Mouse (Mus musculus) spleen, postnatal 36 days (tissue): Measurements from ENCODE around the gene Gm5485.

Experiments
- DNase-seq, 2 experiments: peaks; one replicate each; pipeline ENCODE4 v3.0.0; 2022; ENCODE audit warnings: low spot score in 2 of 2, mixed read lengths in 1 of 2

Gm5485 gene

DNA sequence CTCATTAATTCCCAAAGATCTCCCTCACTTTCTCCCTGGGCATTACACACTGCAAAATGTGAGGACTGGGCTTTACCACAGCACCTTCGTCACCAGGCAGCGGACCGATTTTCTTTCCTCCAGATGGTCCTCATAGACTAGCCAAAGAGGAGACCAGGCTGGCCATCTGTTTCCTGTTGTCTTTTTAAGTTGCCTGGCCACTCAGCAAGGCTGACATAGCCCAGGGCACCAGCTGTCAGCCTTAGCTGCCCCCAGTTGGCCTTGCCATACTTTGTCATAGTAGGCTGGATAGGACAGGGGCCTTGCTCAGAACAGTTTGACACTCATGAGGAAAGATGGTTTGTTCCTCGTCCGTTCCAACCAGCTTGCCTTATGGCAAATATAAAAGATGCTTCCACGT is 39.8 kb downstream of the Gm5485 start:
- DNase-seq, result no peak

DNA sequence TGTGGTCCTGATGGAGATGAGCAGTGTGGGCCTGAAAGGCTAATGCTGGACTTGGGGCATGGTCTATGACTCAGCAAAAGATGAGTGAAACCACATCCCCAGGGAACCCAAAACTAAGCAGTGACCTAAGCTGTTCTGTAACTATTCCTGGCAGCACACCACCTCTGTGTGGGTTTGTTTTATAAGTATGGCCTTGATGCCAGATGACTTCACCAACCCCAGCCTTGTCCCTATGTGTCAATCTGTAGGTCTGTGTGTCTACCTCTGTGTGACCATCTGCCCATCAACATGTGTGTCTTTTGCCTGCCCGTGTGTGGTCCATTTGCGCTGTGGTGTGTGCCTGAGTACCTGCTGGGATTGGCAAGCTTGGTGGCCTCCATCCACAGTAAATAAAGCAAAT is 44.1 kb downstream of the Gm5485 start:
- no peak for DNase-seq

DNA sequence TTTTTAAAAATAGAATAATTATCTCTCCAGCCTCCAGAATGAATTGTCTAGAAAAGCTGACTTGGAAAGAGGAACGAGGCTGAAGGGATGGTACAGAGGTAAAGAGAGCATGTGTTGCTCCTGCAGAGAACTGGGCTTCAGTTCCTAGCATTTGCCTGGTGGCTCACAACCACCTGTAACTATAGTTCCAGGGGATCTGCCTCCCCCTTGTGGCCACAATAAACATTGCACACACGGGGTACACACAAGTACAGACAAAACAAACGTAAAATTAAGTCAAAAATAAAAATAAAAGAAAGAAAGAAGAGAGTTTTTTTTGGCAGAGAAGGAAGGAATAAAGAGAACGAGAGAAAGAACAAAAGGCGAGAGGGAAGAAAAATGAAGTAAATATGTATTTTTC is 45.4 kb downstream of the Gm5485 start:
- no peak for DNase-seq

DNA sequence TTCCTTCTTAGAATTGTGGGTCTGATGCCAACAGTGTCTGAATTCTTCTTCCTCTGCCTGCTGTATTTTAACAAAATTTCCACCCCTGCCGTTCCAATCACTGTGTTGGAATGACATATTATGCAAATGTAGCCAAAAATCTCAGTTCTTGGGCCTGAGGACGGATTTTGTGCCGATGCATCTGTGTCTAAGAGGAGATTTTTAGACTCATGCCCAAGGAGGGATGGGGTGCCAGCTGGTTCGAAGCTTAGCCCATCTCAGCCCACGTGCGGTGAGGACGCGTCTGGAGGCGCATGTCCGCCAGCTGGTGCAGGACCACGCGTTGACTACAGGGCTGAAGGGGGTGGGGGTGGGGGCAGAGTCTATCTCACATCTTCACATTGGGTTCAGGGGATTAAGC is 51.3 kb downstream of the Gm5485 start:
- DNase-seq, result no peak

DNA sequence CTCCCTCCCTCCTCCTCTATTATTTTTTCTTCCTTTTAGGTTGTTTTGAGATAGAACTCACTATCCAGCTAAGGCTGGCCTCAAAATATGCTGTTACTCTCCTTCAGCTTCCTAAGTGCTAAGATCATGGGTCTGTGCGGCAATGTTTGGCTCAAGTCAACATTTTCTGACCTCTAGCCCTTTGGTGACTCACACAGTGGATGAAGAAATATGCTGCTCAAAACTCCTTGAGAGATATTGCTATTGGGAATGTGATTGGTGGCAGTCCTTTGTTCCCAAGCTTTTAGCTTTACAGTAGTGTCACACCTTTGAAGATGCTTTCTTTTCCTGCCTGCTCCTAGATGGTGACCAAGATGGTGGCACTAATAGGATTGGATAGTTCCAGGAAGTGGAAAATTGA is 55.8 kb downstream of the Gm5485 start:
- no peak for DNase-seq

DNA sequence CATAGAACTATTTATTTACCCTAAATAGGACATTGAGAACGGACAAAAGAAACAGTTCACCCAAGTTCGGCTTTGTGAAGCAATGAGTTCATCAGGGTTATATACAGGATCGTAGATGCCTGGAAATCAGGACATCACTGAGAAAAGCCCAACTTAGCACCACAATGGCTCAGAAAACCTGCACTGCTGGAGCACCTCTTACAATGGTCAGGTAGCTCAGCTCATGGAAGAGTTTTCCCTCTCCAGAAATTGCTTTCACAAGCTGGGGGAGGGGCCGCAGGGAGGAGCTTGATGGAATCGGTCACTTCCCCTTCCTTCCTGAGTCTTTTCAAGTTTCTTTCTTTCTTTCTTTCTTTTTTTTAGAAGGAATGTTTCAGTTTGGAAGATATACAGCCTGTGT is 56.5 kb downstream of the Gm5485 start:
- DNase-seq, result no peak
